Mouse (Mus musculus) MEL (cell line): Measurements from ENCODE around the gene Hivep2. TPM values are rescaled to one million over a fixed set of nuclear protein-coding genes. Genes with fewer than 3 reads are reported as not detected.

Source experiments
- DNase-seq: peaks from one replicate; pipeline ENCODE4 v3.0.0; 2011; ENCODE audit warnings: low read depth, low spot score
- H3K27ac ChIP-seq: 2 replicates; pipeline ENCODE4 v1.5.1; 2012; ENCODE audit warnings: low read depth, mild to moderate bottlenecking, control low read depth, low read length, moderate library complexity; ENCODE audit not compliant: control insufficient read depth
- H3K27me3 ChIP-seq, 2 experiments: fragments of 150-350 bp in 1 of 2; sonication (generic) in 1 of 2; 2 replicates each; pipeline ENCODE4 v1.6.1; 2012; ENCODE audit warnings: low read length in 2 of 2, mild to moderate bottlenecking in 2 of 2, improper control_type of control experiment in 1 of 2, moderate library complexity in 1 of 2; ENCODE audit not compliant: insufficient read depth in 2 of 2, control insufficient read depth in 1 of 2
- H3K36me3 ChIP-seq, 2 experiments: 2 replicates each; pipeline ENCODE4 v1.6.1; 2012 to 2014; ENCODE audit warnings: low read length in 2 of 2, improper control_type of control experiment in 1 of 2, inconsistent platforms in 1 of 2, mild to moderate bottlenecking in 1 of 2; ENCODE audit not compliant: insufficient read depth in 2 of 2, control insufficient read depth in 1 of 2
- H3K4me1 ChIP-seq, 2 experiments: fragments of 150-350 bp in 1 of 2; sonication (generic) in 1 of 2; 2 replicates each; pipeline ENCODE4 v1.6.1; 2012; ENCODE audit warnings: low read length in 2 of 2, improper control_type of control experiment in 1 of 2, mild to moderate bottlenecking in 1 of 2; ENCODE audit not compliant: insufficient read depth in 2 of 2, control insufficient read depth in 1 of 2
- H3K4me3 ChIP-seq, 2 experiments: fragments of 150-350 bp in 1 of 2; sonication (generic) in 1 of 2; 2 replicates each; pipeline ENCODE4 v1.5.1; 2012; ENCODE audit warnings: low read depth in 2 of 2, low read length in 2 of 2, mild to moderate bottlenecking in 2 of 2, moderate library complexity in 2 of 2, control low read depth in 1 of 2, improper control_type of control experiment in 1 of 2; ENCODE audit not compliant: control insufficient read depth in 1 of 2, insufficient read depth in 1 of 2
- H3K79me2 ChIP-seq: 2 replicates; pipeline ENCODE4 v1.6.1; 2012; ENCODE audit warnings: mild to moderate bottlenecking, low read length, moderate library complexity; ENCODE audit not compliant: control insufficient read depth, poor library complexity, insufficient read depth
- H3K9ac ChIP-seq: 2 replicates; pipeline ENCODE4 v1.6.1; 2012; ENCODE audit warnings: low read depth, mild to moderate bottlenecking, control low read depth, low read length, moderate library complexity; ENCODE audit not compliant: control insufficient read depth, poor library complexity, severe bottlenecking
- H3K9me3 ChIP-seq: fragments of 150-350 bp; sonication (generic); replicated peaks from 2 replicates; pipeline ENCODE4 v1.6.1; 2012; ENCODE audit warnings: mild to moderate bottlenecking, low read length, improper control_type of control experiment, moderate library complexity; ENCODE audit not compliant: insufficient read depth
- BHLHE40 ChIP-seq: IDR thresholded peaks from 2 replicates; pipeline ENCODE4 v1.6.1; 2012; ENCODE audit warnings: low read depth, mild to moderate bottlenecking, inconsistent platforms, low read length, improper control_type of control experiment, borderline replicate concordance
- CHD1 ChIP-seq: IDR thresholded peaks from 2 replicates; pipeline ENCODE4 v1.6.1; 2012; ENCODE audit warnings: low read depth, mild to moderate bottlenecking, inconsistent platforms, low read length, improper control_type of control experiment
- CHD2 ChIP-seq: IDR thresholded peaks from 2 replicates; pipeline ENCODE4 v1.6.1; 2011; ENCODE audit warnings: low read length, improper control_type of control experiment
- CTCF ChIP-seq, 3 experiments: IDR thresholded peaks in 2 of 3; conservative IDR thresholded peaks in 1 of 3; 2 replicates each; pipeline ENCODE4 v1.5.1; 2011 to 2012; ENCODE audit warnings: low read length in 3 of 3, low read depth in 2 of 3, mild to moderate bottlenecking in 2 of 3, improper control_type of control experiment in 1 of 3, inconsistent platforms in 1 of 3, mixed read lengths in 1 of 3, moderate library complexity in 1 of 3; ENCODE audit not compliant: control insufficient read depth in 1 of 3, insufficient read depth in 1 of 3, poor library complexity in 1 of 3, severe bottlenecking in 1 of 3
- E2F4 ChIP-seq: IDR thresholded peaks from 2 replicates; pipeline ENCODE4 v1.6.1; 2011; ENCODE audit warnings: low read depth, low read length, improper control_type of control experiment, borderline replicate concordance
- EP300 ChIP-seq, 2 experiments: IDR thresholded peaks; 2 replicates each; pipeline ENCODE4 v1.6.1; 2011; ENCODE audit warnings: improper control_type of control experiment in 2 of 2, low read length in 2 of 2, low read depth in 1 of 2, mild to moderate bottlenecking in 1 of 2
- ETS1 ChIP-seq: IDR thresholded peaks from 2 replicates; pipeline ENCODE4 v1.6.1; 2012; ENCODE audit warnings: low read depth, mild to moderate bottlenecking, inconsistent platforms, low read length, improper control_type of control experiment, moderate library complexity
- GATA1 ChIP-seq: IDR thresholded peaks from 2 replicates; pipeline ENCODE4 v1.6.1; 2011; ENCODE audit warnings: low read depth, low read length, improper control_type of control experiment
- HCFC1 ChIP-seq: IDR thresholded peaks from 2 replicates; pipeline ENCODE4 v1.6.1; 2012; ENCODE audit warnings: low read depth, mild to moderate bottlenecking, inconsistent platforms, low read length, improper control_type of control experiment, moderate library complexity
- JUND ChIP-seq: IDR thresholded peaks from 2 replicates; pipeline ENCODE4 v1.6.1; 2011; ENCODE audit warnings: low read depth, mild to moderate bottlenecking, improper control_type of control experiment, low read length
- KAT2A ChIP-seq: conservative IDR thresholded peaks from 2 replicates; pipeline ENCODE4 v1.6.1; 2012; ENCODE audit warnings: low read depth, low read length, improper control_type of control experiment, inconsistent platforms
- MAFK ChIP-seq: IDR thresholded peaks from 2 replicates; pipeline ENCODE4 v1.6.1; 2011; ENCODE audit warnings: low read depth, mild to moderate bottlenecking, low read length, improper control_type of control experiment, borderline replicate concordance
- MAX ChIP-seq: IDR thresholded peaks from 2 replicates; pipeline ENCODE4 v1.6.1; 2011; ENCODE audit warnings: low read length, improper control_type of control experiment
- MAZ ChIP-seq: IDR thresholded peaks from 2 replicates; pipeline ENCODE4 v1.6.1; 2012; ENCODE audit warnings: low read depth, mild to moderate bottlenecking, inconsistent platforms, low read length, improper control_type of control experiment
- MEF2A ChIP-seq: IDR thresholded peaks from 2 replicates; pipeline ENCODE4 v1.6.1; 2014; ENCODE audit warnings: low read depth, mild to moderate bottlenecking, inconsistent platforms, low read length, improper control_type of control experiment; ENCODE audit not compliant: poor library complexity, insufficient replicate concordance, severe bottlenecking; ENCODE audit errors: extremely low read depth
- MYC ChIP-seq: IDR thresholded peaks from 2 replicates; pipeline ENCODE4 v1.6.1; 2011; ENCODE audit warnings: low read depth, mild to moderate bottlenecking, low read length, improper control_type of control experiment, moderate library complexity
- NELFE ChIP-seq: IDR thresholded peaks from 2 replicates; pipeline ENCODE4 v1.6.1; 2011; ENCODE audit warnings: low read depth, low read length, improper control_type of control experiment
- POLR2AphosphoS2 ChIP-seq: IDR thresholded peaks from 2 replicates; pipeline ENCODE4 v1.6.1; 2011; ENCODE audit warnings: low read length, improper control_type of control experiment
- POLR2AphosphoS5 ChIP-seq: IDR thresholded peaks from 2 replicates; pipeline ENCODE4 v1.6.1; 2012; ENCODE audit warnings: low read depth, borderline replicate concordance, mild to moderate bottlenecking, inconsistent platforms, low read length, moderate library complexity, mixed read lengths
- SMC3 ChIP-seq: IDR thresholded peaks from 2 replicates; pipeline ENCODE4 v1.6.1; 2011; ENCODE audit warnings: low read depth, low read length, improper control_type of control experiment
- TAL1 ChIP-seq: IDR thresholded peaks from 2 replicates; pipeline ENCODE4 v1.6.1; 2012; ENCODE audit warnings: mild to moderate bottlenecking, inconsistent platforms, low read length, moderate library complexity, mixed read lengths
- TBP ChIP-seq: IDR thresholded peaks from 2 replicates; pipeline ENCODE4 v1.8.0; 2011; ENCODE audit warnings: low read depth, low read length, improper control_type of control experiment
- TCF12 ChIP-seq: IDR thresholded peaks from 2 replicates; pipeline ENCODE4 v1.6.1; 2014; ENCODE audit warnings: low read depth, mild to moderate bottlenecking, inconsistent platforms, low read length, improper control_type of control experiment, moderate library complexity
- UBTF ChIP-seq: IDR thresholded peaks from 2 replicates; pipeline ENCODE4 v1.6.1; 2012; ENCODE audit warnings: low read depth, mild to moderate bottlenecking, inconsistent platforms, low read length, improper control_type of control experiment, moderate library complexity, borderline replicate concordance; ENCODE audit not compliant: insufficient read depth
- USF2 ChIP-seq, 2 experiments: IDR thresholded peaks; 2 replicates each; pipeline ENCODE4 v1.6.1; 2011 to 2012; ENCODE audit warnings: improper control_type of control experiment in 2 of 2, low read length in 2 of 2, borderline replicate concordance in 1 of 2, inconsistent platforms in 1 of 2, low read depth in 1 of 2, mild to moderate bottlenecking in 1 of 2; ENCODE audit not compliant: insufficient read depth in 1 of 2
- ZC3H11A ChIP-seq: IDR thresholded peaks from 2 replicates; pipeline ENCODE4 v1.6.1; 2012; ENCODE audit warnings: low read depth, mild to moderate bottlenecking, inconsistent platforms, low read length, improper control_type of control experiment
- ZKSCAN1 ChIP-seq: IDR thresholded peaks from 2 replicates; pipeline ENCODE4 v1.6.1; 2012; ENCODE audit warnings: low read depth, mild to moderate bottlenecking, inconsistent platforms, low read length, improper control_type of control experiment, moderate library complexity
- ZNF384 ChIP-seq: IDR thresholded peaks from 2 replicates; pipeline ENCODE4 v1.6.1; 2012; ENCODE audit warnings: low read depth, mild to moderate bottlenecking, inconsistent platforms, low read length, improper control_type of control experiment
- polyA plus RNA-seq, 2 experiments: library from polyadenylated mRNA; stranded (reverse) in 1 of 2; unstranded in 1 of 2; fragments of >175 nt in 1 of 2; fragments of >200 nt in 1 of 2; gene quantifications; 2 replicates each; pipeline versions ENCODE4 v1.2.1 to v1.2.4; 2012; ENCODE audit warnings: low replicate concordance in 2 of 2, low read depth in 1 of 2; ENCODE audit not compliant: insufficient read length in 2 of 2, insufficient read depth in 1 of 2, missing spikeins in 1 of 2
- total RNA-seq: library from RNA; depleted of rRNA; stranded (reverse); fragments of 300-350 nt; gene quantifications from 2 replicates; pipeline ENCODE4 v1.2.3, GENCODE M21; 2012

The Hivep2 gene
- total and polyA plus RNA-seq, 3 experiments = not detected

GRCm38 (mm10) chr10:14100847-14101246 is 135.0 kb downstream of the Hivep2 start:
- Histone ChIP-seq H3K27me3 (no peaks in the 10 kb centered on the region), H3K9ac (no peak overlapping the region), H3K36me3 (no peaks in the 10 kb centered on the region), H3K4me3 (no peak overlapping the region)
- no peak for TF ChIP-seq JUND
- no peak for TF ChIP-seq MEF2A
- TF ChIP-seq POLR2AphosphoS5 = no peak
- TF ChIP-seq POLR2AphosphoS2 = no peak
- no peak for TF ChIP-seq CHD1
- TF ChIP-seq BHLHE40 = no peak
- no peak for TF ChIP-seq ETS1
- TF ChIP-seq UBTF = no peak
- TF ChIP-seq MYC = no peak
- TF ChIP-seq GATA1 = no peak
- TF ChIP-seq TCF12 = no peak
- no peak for TF ChIP-seq TBP
- TF ChIP-seq CHD2 = no peak
- TF ChIP-seq NELFE = no peak
- no peak for TF ChIP-seq EP300 (IDR thresholded peaks at IDR 0.05; ENCODE audit: low read depth in 1 of 2, low read length in 2 of 2)
- TF ChIP-seq USF2 (IDR thresholded peaks at IDR 0.05; ENCODE audit: borderline replicate concordance in 1 of 2, insufficient read depth in 1 of 2, low read depth in 1 of 2, low read length in 2 of 2) = no peak
- TF ChIP-seq KAT2A = no peak
- TF ChIP-seq MAFK = no peak
- TF ChIP-seq, all 39 proteins: peak for 0
- Histone ChIP-seq H3K79me2 (no peaks in the 10 kb centered on the region), H3K27ac (no peak overlapping the region), H3K9me3 (no peaks in the 10 kb centered on the region), H3K4me1 (no peaks in the 10 kb centered on the region)
- DNase-seq = no peak

GRCm38 (mm10) chr10:14101966-14102365 is 136.1 kb downstream of the Hivep2 start:
- H3K27me3 ChIP-seq = no peaks in the 10 kb centered on the region
- TF ChIP-seq ZNF384 (no peak), ZC3H11A (no peak), HCFC1 (no peak), MEF2A (no peak), MAZ (no peak), GATA1 (no peak), EP300 (IDR thresholded peaks at IDR 0.05; ENCODE audit: low read depth in 1 of 2, low read length in 2 of 2) (no peak), KAT2A (no peak), MAX (no peak), USF2 (IDR thresholded peaks at IDR 0.05; ENCODE audit: borderline replicate concordance in 1 of 2, insufficient read depth in 1 of 2, low read depth in 1 of 2, low read length in 2 of 2) (no peak), ZKSCAN1 (no peak), CTCF (IDR thresholded peaks at IDR 0.05 in 2 of 3, conservative IDR thresholded peaks at IDR 0.05 in 1 of 3; ENCODE audit: control insufficient read depth in 1 of 3, insufficient read depth in 1 of 3, low read depth in 2 of 3, low read length in 3 of 3, poor library complexity in 1 of 3, severe bottlenecking in 1 of 3) (no peak), ETS1 (no peak), POLR2AphosphoS2 (no peak), TAL1 (no peak), SMC3 (no peak), BHLHE40 (no peak), E2F4 (no peak)
- TF ChIP-seq, all 39 proteins: peak for 0
- DNase-seq = no peak
- H3K9ac ChIP-seq = no peak overlapping the region
- no peaks in the 10 kb centered on the region for H3K79me2 ChIP-seq
- H3K4me1 ChIP-seq = no peaks in the 10 kb centered on the region
- H3K9me3 ChIP-seq = no peaks in the 10 kb centered on the region
- no peak overlapping the region for H3K27ac ChIP-seq
- no peaks in the 10 kb centered on the region for H3K36me3 ChIP-seq
- no peak overlapping the region for H3K4me3 ChIP-seq
